Mouse (Mus musculus): ENCODE results near the gene Hmgn1. TPM values are rescaled to one million over a fixed set of nuclear protein-coding genes. Genes with fewer than 3 reads are reported as not detected.
"Not testable (repeated sequence)": the region's sequence is repeated elsewhere in the genome, so short reads cannot be mapped to it uniquely, and the experiment has no call there.

The Hmgn1 gene
- total RNA-seq (2015), result 41.8 and 53.3 TPM in 2 replicates
- 71.5 and 75.2 TPM in 2 replicates for total RNA-seq (2017)

DNA sequence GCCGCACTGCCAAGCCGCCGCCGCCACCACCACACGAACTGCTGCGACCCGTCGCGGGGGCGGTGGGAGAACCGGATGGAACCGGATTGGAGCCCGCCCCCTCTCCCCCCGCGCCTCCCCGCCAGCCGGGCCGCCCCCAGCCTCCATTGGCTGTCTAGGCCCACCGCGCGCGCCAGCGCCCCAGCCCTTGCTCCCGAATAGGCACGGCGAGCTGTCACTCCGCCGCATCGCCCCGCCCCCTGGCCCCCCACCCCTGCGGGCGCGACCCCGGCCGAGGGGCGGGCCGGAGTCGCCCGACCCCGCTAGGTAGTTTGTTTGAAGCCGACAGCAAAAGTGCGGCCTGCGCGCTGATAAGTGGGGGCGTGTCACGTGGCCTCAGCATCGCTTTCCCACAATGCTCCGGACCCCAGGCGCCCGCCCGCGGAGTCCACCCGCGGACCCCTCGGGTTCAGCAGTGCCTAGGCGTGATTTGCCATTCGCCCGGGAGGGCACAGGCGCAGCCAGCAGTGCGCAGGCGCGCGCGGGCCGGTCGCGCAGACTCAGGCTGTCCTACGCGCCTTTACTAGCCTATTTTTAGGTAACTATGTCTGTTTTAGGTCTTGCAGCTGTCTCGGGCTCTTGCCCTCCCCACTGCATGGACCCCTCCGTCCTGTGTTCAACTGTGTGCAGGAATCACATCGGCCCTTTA is at the start of gene Hmgn1:
Gene Hmgn1 (minus strand): TSS at position 73 of the 688 bp plus-strand sequence.
- peak; percentile 82 for ATAC-seq (ENCODE audit: poor library complexity, severe bottlenecking)

DNA sequence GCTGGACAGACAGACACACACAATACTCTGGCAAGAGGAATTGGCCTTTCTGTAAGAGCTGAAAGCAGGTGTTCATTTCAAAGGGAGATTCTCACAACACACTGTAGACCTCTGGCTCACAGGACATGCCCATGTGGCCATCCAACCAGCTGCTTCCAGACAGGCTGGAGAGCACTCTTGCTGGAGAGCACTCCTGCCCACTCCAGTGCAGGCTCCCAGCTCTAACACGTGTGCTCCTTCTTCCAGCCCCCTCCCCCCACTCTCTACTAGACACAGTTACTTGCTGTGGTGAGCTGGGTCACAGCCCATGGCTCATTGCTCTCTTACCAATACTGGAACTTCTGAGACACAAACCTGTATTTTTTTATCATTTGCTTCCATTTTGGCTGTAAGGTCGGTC is 47.9 kb upstream of the Hmgn1 start:
- no peak for ATAC-seq (ENCODE audit: poor library complexity, severe bottlenecking)

GRCm38 (mm10) chr16:96173648-96174047 is 46.1 kb upstream of the Hmgn1 start:
- ATAC-seq (ENCODE audit: poor library complexity, severe bottlenecking), result no peak

GRCm38 (mm10) chr16:96168837-96169236 is 41.3 kb upstream of the Hmgn1 start:
- no peak for ATAC-seq (ENCODE audit: poor library complexity, severe bottlenecking)

DNA sequence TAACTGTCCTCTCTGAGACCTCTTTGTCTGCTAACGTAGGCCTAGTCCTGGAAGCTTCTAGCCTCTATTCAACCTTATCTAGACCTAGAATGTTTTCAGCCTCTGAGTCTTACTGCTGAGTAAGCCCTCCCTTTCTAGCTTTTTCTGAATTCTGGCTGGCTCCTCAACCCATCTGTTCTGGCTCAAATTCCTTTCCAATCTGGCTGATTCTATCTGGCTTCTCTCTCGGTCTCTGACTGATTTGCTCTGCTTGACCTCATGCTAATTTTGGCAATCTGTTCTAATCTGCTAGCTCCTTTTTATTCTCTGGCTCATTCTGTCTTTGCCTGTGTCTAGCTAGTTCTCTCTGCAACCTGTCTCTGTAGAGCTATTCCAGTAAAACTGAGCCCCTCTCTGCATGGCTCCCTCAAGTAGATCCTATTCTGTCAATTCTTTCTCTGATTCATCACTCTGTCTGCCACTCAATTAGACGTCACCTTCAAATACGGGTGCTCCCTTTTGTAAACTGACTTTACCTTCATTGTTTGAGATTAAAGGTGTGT is 38.3 kb upstream of the Hmgn1 start:
- no peak for ATAC-seq (ENCODE audit: poor library complexity, severe bottlenecking)

DNA sequence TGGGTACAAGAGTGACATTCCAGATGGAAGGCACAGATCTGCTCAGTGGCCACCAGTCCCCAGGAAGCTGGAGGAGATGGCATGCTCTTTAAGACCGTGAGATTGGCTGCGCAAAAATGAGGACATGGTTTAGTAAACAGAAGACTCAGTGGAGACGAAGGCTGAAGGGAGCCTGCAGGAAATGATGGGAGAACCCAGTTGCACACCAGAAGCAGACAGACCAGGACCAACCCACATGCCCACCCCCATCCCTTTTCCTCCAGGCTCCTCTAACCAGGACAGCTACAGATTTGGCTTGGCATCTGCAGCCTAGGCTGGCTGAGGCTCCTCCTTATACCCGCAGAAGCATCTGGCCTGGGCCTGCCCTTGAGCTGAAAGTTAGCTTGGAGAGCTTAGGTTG is 33.8 kb upstream of the Hmgn1 start:
- ATAC-seq (ENCODE audit: poor library complexity, severe bottlenecking), result no peak

- ATAC-seq (ENCODE audit: poor library complexity, severe bottlenecking), result no peak
These were observed 33.4 kb upstream of the Hmgn1 start for GRCm38 (mm10) chr16:96160927-96161326.

DNA sequence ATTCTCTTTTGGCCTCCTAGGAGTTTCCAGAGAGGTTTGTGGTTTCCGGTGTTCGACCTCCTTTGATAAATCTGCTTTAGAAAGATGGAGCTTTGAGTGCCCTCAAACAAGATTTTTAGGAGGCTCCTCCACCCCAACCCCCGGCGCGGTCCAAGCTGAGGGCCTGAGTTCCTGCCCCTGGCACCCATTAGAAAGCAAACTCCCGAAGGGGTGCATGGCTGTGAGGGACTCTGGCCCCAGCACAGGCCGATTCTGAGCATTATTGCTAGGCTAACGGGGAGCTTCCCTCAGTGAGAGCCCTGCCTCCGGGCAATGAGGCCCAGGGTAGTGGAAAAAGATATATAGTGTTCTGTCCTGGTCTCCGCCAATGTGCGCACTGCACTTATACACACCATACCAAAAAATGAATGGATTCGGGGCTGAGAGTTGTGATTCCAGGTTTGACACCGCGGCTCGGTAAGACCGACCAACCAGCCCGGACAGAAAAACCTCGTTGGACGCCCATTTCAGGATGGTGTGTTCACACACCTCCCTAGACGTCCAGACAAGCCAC is 32.3 kb upstream of the Hmgn1 start:
- no peak for ATAC-seq (ENCODE audit: poor library complexity, severe bottlenecking)

- ATAC-seq (ENCODE audit: poor library complexity, severe bottlenecking), result peak; percentile 67
These were observed 31.7 kb upstream of the Hmgn1 start for GRCm38 (mm10) chr16:96159091-96159731.

- ATAC-seq (ENCODE audit: poor library complexity, severe bottlenecking), result no peak
These were observed 31.1 kb upstream of the Hmgn1 start for GRCm38 (mm10) chr16:96158511-96159080.

- ATAC-seq (ENCODE audit: poor library complexity, severe bottlenecking), result no peak
These were observed 29.6 kb upstream of the Hmgn1 start for GRCm38 (mm10) chr16:96157171-96157570.

- no peak for ATAC-seq (ENCODE audit: poor library complexity, severe bottlenecking)
These were observed 28.5 kb upstream of the Hmgn1 start for GRCm38 (mm10) chr16:96156019-96156418.

DNA sequence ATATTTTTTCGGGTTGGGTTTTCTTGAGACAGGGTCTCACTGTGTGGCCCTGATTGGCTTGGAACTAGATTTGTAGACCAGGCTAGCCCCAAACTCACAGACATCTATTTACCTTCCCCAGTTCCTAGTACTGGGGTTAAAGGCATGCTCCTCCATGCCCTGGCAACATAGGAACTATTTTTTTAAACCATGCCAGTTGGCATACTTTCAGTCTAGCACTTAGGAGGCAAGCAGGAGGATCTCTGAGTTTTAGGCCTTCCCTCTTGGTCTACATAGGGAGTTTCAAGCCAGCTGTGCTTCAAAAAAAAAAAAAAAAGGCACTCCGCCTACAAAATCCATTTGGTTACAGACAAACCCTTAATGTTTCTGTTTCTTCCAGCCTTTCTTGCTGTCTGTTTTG is 26.9 kb upstream of the Hmgn1 start:
- ATAC-seq (ENCODE audit: poor library complexity, severe bottlenecking), result no peak

DNA sequence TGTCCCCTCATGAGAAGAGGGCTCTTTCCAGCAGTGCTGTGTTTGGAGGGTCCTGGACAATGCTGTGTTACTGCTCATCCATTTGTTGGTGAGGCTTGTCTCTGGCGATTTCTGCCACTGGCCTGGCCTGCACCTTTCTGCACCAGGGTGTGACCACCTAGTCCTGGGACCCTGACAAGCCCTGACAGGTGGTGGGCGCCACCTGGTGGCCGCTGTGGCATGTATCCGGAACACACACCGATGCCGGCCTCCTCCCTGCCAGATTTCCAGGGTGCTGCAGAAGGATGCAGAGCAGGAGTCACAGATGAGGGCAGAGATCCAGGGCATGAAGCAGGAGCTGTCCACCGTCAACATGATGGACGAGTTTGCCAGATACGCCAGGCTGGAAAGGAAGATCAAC is 24.0 kb upstream of the Hmgn1 start:
- ATAC-seq (ENCODE audit: poor library complexity, severe bottlenecking), result peak; percentile 82

DNA sequence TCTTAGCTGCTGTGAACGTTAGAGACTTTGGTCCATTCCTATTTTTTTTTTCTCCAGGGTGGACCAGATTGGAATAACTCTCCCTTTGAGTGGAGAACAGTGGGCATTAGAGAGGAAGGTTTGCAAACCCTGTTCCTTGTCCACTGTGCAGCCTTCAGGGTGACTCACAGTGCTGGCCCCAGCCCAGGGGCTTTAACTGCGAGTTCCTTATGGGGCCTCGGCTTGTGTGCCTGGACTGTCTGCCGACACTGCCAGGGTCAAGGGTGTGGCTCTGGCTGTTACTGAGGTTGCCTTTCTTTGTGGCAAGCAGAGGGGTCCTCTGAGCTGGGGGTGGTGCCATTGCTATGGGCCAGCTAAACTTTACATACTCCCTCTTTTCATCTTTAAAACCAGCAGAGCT is 23.5 kb upstream of the Hmgn1 start:
- no peak for ATAC-seq (ENCODE audit: poor library complexity, severe bottlenecking)

- ATAC-seq (ENCODE audit: poor library complexity, severe bottlenecking), result no peak
These were observed 21.8 kb upstream of the Hmgn1 start for GRCm38 (mm10) chr16:96149311-96149710.

DNA sequence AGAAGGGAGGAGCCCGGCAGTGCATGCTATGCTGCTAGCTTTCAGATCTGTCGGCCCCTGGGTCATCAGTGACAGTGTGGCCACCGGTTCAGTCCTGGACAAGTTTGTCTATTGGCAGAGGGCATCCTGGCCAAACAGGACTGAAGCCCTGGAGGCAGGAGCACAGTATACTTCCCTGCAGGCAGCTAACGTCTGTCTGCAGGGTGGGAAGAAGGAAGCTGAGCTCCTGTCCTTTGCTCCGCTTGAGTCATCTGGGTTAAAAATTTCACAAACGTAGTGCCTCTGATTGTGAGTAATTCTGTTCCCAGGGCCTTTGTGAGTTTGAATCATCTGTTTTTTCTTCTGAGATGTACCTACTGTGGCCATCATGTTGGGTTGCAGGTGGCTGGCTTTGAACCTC is 21.3 kb upstream of the Hmgn1 start:
- ATAC-seq (ENCODE audit: poor library complexity, severe bottlenecking), result no peak

DNA sequence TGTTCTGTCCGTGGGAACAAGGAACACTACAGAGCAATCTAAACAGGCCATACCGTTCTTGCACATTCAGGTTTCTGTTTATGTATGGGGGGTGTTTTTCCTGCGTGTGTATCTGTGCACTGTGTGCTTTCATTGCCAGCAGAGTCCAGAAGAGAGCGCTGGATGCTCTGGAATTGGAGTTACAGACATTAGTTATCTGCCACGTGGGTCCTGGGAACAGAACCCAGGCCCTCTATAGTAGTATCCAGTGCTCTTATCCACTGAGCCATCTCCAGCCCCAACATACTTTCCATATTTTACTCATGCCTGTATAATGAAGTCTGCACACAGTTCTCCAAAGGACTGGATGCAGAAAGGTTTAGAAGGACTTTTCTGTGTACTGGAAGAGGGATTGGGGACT is 18.3 kb upstream of the Hmgn1 start:
- no peak for ATAC-seq (ENCODE audit: poor library complexity, severe bottlenecking)

GRCm38 (mm10) chr16:96145110-96145800 is 17.7 kb upstream of the Hmgn1 start, which contains the start of gene Wrb:
TSS of gene Wrb (plus strand) at chr16:96145407.
- ATAC-seq (ENCODE audit: poor library complexity, severe bottlenecking), result peak; percentile 95

DNA sequence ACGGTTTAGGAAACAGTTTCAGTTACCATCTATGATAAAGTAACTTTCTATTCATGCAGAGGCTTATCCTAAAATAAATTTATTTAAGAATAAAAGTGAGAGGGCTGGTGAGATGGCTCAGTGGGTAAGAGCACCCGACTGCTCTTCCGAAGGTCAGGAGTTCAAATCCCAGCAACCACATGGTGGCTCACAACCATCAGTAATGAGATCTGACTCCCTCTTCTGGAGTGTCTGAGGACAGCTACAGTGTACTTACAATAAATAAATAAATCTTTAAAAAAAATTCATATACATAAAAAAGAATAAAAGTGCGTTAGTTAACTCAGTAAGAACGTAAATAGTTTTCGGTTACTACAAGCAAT is 17.2 kb upstream of the Hmgn1 start:
- ATAC-seq (ENCODE audit: poor library complexity, severe bottlenecking), result not testable (repeated sequence)

DNA sequence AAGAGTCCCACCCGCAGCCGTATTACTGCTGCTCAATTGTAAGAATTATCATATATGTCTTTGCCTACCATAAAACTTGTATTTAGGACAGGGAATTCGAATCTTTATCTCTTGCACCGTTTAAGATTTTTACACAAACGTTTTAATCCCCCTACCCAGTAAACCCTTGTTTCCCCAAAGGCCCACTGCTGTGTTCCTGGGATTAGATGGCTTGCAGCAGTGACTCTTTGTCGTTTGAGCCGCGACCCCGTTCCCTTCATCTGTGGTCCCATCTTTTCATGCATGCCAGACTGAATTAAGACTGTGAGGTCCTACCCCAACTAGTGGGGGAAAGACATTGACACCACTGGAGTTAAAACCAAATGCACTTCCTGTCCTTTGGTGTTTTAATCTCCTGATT is 937 bp upstream of the Hmgn1 start:
- ATAC-seq (ENCODE audit: poor library complexity, severe bottlenecking), result no peak
